Mouse (Mus musculus) left cerebral cortex, postnatal 10 days (tissue): Measurements from ENCODE around the gene Gp1ba. TPM values are rescaled to one million over a fixed set of nuclear protein-coding genes. Genes with fewer than 3 reads are reported as not detected.

Experiments used
- DNase-seq, 2 experiments: peaks; one replicate each; pipeline ENCODE4 v3.0.0; 2021 to 2022; ENCODE audit warnings: low spot score in 2 of 2, mixed read lengths in 1 of 2; ENCODE audit errors: extremely low spot score in 1 of 2
- intact Hi-C: fragments of 180-260 bp; cut with DNase I; formaldehyde crosslinking; loops from one replicate; pipeline ENCODE4 v1.15.1; 2025
- total RNA-seq, 2 experiments: library from RNA; stranded (reverse); gene quantifications; 2 replicates each; pipeline ENCODE4 v1.2.3; 2021

Gene Gp1ba
- total RNA-seq, 2 experiments from 2014 or later = not detected

- intact Hi-C loops = no loop called here
- no peak for DNase-seq
These were observed 24.2 kb downstream of the Gp1ba start for GRCm38 (mm10) chr11:70663101-70663500.

GRCm38 (mm10) chr11:70663957-70664356 is 25.0 kb downstream of the Gp1ba start:
- no peak for DNase-seq
- intact Hi-C loops = no loop called here

GRCm38 (mm10) chr11:70664741-70665140 is 25.8 kb downstream of the Gp1ba start:
- DNase-seq = no peak
- intact Hi-C loops = no loop called here

- intact Hi-C loops = no loop called here
- DNase-seq = no peak
These were observed 27.8 kb downstream of the Gp1ba start for GRCm38 (mm10) chr11:70666687-70667086.

- peak in 1 of 2 experiments; percentile 12 for DNase-seq
- intact Hi-C loops = no loop called here
These were observed 28.6 kb downstream of the Gp1ba start for GRCm38 (mm10) chr11:70667271-70668150.

GRCm38 (mm10) chr11:70668335-70668770 is 29.4 kb downstream of the Gp1ba start:
- intact Hi-C loops = no loop called here
- peak in 1 of 2 experiments; percentile 88 for DNase-seq

- intact Hi-C loops = no loop called here
- peak; percentile 97 to 99 for DNase-seq
These were observed 30.0 kb downstream of the Gp1ba start, which contains the start of gene Spag7 for GRCm38 (mm10) chr11:70668771-70669505. TSS of gene Spag7 (minus strand) at chr11:70669416.

- intact Hi-C loops = no loop called here
- peak; percentile 63 to 87 for DNase-seq
These were observed 30.8 kb downstream of the Gp1ba start for GRCm38 (mm10) chr11:70669582-70670345.

GRCm38 (mm10) chr11:70670483-70670882 is 31.6 kb downstream of the Gp1ba start:
- DNase-seq = peak in 1 of 2 experiments; percentile 39
- intact Hi-C loops = no loop called here

GRCm38 (mm10) chr11:70671333-70672047 is 32.6 kb downstream of the Gp1ba start:
- DNase-seq = peak in 1 of 2 experiments; percentile 25
- intact Hi-C loops = no loop called here

- intact Hi-C loops = no loop called here
- peak in 1 of 2 experiments; percentile 12 for DNase-seq
These were observed 35.1 kb downstream of the Gp1ba start for GRCm38 (mm10) chr11:70674014-70674413.

- peak in 1 of 2 experiments; percentile 36 for DNase-seq
These were observed 35.6 kb downstream of the Gp1ba start for GRCm38 (mm10) chr11:70674501-70674900.

GRCm38 (mm10) chr11:70678092-70678491 is 39.2 kb downstream of the Gp1ba start:
- intact Hi-C loops = no loop called here
- DNase-seq = peak in 1 of 2 experiments; percentile 18

More at GRCm38 (mm10) chr11:70674501-70674900, 35.6 kb downstream of the Gp1ba start:
- intact Hi-C loops = no loop called here

GRCm38 (mm10) chr11:70678576-70678975 is 39.7 kb downstream of the Gp1ba start:
- intact Hi-C loops = no loop called here
- DNase-seq = peak in 1 of 2 experiments; percentile 10

GRCm38 (mm10) chr11:70679361-70679760 is 40.4 kb downstream of the Gp1ba start:
- intact Hi-C loops = no loop called here

GRCm38 (mm10) chr11:70679894-70680293 is 41.0 kb downstream of the Gp1ba start:
- DNase-seq = peak in 1 of 2 experiments; percentile 29
- intact Hi-C loops = no loop called here

More at GRCm38 (mm10) chr11:70679361-70679760, 40.4 kb downstream of the Gp1ba start:
- DNase-seq = no peak

GRCm38 (mm10) chr11:70681170-70681569 is 42.2 kb downstream of the Gp1ba start:
- DNase-seq = no peak
- intact Hi-C loops = no loop called here

- intact Hi-C loops = no loop called here
These were observed 43.1 kb downstream of the Gp1ba start for GRCm38 (mm10) chr11:70681897-70682581.

More at GRCm38 (mm10) chr11:70681897-70682581, 43.1 kb downstream of the Gp1ba start:
- DNase-seq = peak; percentile 53 to 68
